Mouse (Mus musculus) retina, postnatal 7 days (tissue): ENCODE data around the gene Vmn1r127.
"Not testable (repeated sequence)": the region's sequence is repeated elsewhere in the genome, so short reads cannot be mapped to it uniquely, and the experiment has no call there.

Experiments used
- DNase-seq: peaks from one replicate; pipeline ENCODE4 v3.0.0-alpha.2; 2012; ENCODE audit warnings: low read depth, low spot score

Gene Vmn1r127

DNA sequence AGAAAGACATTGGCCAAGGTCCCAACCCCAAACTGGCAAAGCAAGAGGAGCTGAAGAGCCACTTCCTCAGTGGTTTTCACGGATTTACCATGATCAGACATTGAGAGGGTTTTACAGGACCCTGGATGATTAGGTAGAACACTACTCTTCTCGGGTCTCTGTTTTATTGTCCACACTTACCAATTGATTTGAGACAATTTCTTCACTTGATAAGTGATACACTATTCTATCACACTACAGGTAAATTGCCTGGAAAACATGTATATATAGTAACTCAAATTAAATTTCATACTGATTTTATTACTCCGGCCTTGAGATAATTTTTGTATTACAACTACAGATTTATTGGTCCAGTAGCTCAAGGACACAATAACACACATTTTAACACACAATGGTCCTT, at the start of gene Vmn1r127:
Gene Vmn1r127 (minus strand): TSS at position 101 of the 400 bp plus-strand sequence.
- DNase-seq, result not testable (repeated sequence)

DNA sequence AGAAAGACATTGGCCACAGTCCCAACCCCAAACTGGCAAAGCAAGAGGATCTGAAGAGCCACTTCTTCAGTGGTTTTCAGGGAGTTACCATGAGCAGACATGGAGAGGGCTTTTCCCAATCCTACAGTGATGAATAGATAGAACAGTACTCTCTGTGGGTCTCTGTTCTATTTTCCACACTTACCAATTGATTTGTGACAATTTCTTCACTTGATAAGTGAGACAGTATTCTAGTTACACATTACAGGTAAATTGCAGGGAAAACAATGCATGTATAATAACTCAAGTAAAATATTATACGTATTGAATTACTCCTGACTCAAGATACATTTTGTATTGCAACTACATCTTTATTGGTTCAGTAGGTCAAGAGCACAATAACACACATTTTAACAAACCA, 41.5 kb upstream of the Vmn1r127 start, which contains the start of gene Vmn1r129:
Gene Vmn1r129 (minus strand): TSS at position 101 of the 400 bp plus-strand sequence.
- DNase-seq, result not testable (repeated sequence)

DNA sequence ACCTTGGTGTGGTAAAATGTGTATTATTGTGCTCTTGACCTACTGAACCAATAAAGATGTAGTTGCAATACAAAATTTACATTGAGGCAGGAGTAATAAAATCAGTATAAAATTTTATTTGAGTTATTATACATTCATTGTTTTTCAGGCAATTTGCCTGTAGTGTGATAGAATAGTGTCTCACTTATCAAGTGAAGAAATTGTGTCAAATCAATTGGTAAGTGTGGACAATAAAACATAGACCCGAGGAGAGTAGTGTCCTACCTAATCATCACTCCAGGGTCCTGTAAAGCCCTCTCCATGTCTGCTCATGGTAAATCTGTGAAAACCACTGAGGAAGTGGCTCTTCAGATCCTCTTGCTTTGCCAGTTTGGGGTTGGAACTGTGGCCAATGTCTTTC, 29.4 kb upstream of the Vmn1r127 start, which contains the start of gene Vmn1r128:
Gene Vmn1r128 (plus strand): TSS at position 301 of the 400 bp plus-strand sequence.
- not testable (repeated sequence) for DNase-seq

DNA sequence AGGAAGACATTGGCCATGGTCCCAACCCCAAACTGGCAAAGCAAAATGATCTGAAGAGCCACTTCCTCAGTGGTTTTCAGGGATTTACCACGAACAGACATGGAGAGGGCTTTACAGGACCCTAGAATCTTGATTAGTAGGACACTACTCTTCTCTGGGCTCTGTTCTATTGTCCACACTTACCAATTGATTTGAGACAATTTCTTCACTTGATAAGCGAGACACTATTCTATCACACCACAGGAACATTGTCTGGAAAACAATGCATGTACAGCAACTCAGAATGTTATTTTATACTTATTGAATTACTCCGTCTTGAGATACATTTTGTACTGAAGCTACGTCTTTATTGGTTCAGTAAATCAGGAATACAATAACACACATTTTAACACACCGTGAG, 18.3 kb downstream of the Vmn1r127 start, which contains the start of gene Vmn1r126:
Gene Vmn1r126 (minus strand): TSS at position 101 of the 400 bp plus-strand sequence.
- DNase-seq, result not testable (repeated sequence)

DNA sequence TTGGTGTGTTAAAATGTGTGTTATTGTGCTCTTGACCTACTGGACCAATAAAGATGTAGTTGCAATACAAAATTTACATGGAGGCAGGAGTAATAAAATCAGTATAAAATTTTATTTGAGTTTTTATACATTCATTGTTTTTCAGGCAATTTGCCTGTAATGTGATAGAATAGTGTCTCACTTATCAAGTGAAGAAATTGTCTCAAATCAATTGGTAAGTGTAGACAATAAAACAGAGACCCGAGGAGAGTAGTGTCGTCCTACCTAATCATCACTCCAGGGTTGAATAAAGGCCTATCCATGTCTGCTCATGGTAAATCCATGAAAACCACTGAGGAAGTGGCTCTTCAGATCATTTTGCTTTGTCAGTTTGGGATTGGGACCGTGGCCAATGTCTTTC, 47.8 kb downstream of the Vmn1r127 start, which contains the start of gene Vmn1r125:
Gene Vmn1r125 (plus strand): TSS at position 301 of the 400 bp plus-strand sequence.
- DNase-seq, result not testable (repeated sequence)
